Mouse (Mus musculus): ENCODE data around the gene Tmem132b.

Tmem132b gene

DNA sequence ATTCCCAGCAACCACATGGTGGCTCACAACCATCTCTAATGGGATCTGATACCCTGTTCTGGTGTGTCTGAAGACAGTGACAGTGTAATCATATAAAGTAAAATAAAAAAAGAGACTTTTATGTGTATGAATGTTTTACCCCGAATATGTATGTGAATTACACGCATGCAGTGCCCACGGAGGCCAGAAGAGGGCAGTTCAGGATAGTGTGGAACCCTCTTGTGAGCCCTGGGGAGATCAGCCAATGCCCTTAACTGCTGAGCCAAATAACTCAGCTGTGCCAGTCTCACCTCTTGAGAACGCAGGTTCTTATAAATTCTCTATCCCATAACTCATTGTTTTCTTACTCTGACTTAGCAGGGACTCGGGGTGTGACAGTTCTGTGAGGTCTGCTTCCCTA, 12.9 kb upstream of the Tmem132b start:
- no peak for DNase-seq

DNA sequence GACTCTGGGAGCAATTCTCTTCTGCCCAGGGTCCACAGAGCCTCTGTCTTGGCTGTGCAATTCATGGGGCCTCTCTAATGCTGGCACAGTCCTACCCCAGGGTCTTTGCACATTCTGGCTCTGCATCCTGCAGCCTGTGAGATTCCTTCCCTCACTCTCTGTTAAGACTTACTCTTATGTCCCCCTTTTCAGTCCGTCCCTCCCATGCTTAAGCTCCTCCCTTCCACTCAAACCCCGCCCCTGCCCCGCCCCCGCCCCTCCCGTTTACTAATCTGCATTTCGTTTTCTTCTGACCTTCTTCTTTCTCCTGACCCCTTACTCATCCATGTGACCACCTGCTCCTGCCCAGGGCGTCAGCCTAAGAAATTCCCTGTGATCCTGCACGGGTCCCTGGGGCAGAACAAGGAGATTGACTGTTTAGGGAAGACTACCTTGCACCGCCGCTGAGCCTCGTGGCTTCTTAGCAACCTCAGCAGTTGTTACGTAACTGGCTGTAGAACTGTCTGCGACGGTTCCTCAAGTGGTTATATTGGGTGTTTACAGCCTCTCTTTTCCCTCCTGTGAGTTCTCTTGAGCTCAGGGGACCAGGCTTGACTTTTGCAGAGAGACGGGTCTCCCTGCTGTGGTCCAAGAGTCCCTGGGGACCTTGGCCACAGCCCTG, 10.5 kb upstream of the Tmem132b start:
- no peak for DNase-seq

DNA sequence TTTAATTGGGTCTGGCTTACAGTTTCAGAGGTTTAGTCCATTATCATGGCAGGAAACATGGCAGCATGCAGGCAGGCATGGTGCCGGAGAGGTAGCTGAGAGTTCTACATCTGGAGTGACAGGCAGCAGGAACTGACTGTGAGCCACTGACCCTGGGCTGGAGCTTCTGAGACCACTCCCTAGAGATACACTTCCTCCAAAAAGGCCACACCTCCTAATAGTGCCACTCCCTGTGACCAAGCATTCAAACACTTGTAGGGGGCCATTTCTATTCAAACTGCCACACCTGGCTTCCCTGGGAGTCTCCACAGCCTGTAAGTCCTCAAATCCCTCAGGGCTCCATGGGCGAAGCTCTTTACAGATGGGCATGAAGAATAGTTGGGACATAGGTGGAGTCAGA, 8.2 kb upstream of the Tmem132b start:
- no peak for DNase-seq

DNA sequence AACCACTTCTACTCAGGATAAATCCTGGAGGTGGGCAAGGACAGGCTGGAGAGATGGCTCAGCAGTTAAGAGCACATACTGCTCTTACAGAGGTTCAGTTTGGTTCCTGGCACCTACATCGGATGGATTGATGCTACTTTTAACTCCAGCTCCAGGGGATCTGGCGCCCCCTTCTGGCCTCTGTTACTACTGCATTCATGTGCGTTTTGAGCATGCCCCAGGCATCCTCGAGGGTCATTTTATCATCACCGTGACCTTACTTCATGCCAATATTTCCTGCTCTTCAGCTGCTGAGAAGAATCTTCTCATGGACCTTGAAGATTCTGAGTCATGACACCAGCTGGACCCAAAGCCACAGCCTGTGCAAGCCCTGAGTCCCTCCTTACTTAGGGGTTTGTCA, 6.1 kb upstream of the Tmem132b start:
- no peak for DNase-seq

DNA sequence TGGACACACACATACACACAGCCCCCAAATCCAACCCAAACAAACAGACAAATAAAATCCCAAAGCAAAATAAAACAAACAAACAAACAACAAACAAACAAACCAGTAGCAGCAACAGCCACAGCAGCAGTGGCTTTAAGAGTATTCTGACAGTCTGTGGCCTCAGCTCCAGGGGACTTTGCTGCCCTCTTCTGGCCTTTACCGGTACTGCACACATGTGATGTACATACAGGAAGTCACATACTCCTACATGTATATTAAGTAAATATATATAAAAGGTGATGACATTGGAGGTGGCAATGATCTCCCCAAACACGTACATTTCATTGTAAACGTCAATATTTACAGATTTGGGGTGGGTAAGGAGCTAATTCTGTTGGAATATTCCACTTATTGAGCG, 5.1 kb upstream of the Tmem132b start:
- DNase-seq, result no peak

DNA sequence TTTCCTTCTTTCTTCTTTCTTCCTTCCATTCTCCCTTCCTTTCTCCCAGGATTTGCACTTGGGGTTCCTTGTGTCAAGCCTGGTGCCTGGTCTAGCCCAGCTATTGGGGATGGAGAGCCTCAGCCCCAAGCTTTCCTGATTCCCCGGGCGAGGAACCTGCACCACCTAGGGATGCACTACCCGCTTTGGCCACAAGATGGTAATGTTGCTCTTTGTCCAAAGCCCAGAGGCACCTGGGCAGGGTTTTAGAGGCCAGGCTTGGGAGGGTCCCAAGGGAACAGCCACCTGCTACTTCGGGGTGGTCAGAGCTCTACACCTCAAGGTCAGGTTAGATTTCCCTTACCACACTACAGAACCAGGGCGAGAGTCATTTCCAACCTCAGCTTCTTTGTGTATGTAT, 2.5 kb upstream of the Tmem132b start:
- peak; percentile 24 to 34 for DNase-seq

DNA sequence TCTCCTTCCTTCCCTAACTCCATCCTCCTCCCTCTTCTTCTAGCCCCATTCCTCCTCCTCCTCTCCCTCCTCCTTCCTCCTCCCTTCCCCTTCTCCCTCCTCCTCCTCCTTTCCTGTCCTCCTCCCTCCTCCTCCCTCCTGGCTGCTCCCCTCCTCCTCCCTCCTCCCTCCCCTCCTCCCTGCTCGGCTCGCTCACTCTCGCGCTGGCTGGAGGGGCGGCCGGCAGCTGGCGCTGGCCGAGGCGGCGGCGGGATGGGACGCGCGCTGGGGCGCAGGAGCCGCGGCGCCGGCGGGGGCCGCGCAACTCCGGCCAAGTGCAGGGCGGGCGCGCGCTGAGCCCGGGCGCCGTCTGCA, 594 bp downstream of the Tmem132b start:
- no peak for DNase-seq

DNA sequence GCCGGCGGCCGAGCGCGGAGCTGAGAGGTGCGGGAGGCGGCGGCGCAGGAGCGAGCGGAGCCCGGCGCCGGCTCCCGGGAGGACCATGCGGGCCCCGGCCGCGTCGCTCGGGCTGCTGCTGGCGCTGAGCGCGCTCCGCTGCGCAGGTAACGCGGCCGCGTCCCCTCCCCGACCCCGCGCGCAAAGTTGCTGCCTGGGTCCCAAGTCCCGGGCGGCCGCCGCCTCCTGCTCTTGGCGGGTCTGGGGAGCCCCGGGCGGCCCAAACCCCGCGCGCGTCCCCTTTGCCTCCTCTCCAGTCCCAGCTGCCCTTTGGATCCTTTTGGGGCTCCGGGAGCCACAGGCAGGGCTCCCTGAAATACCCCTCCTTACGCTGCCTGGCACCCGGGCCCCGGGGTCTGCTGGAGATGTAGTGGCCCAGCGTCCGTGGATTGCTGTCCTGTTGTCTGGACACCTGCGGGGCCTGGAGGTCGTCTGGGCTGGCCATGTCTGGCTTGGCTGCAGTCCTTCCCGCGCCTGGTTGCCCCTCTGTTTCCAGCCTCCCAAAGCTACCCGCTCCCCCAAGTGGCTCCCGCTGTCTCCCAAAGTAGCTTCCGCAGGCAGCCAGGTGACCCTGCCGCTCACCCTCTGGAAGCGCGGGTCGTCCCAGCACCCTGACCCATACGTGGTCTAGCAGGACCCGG, 1.1 kb downstream of the Tmem132b start:
- DNase-seq, result no peak

DNA sequence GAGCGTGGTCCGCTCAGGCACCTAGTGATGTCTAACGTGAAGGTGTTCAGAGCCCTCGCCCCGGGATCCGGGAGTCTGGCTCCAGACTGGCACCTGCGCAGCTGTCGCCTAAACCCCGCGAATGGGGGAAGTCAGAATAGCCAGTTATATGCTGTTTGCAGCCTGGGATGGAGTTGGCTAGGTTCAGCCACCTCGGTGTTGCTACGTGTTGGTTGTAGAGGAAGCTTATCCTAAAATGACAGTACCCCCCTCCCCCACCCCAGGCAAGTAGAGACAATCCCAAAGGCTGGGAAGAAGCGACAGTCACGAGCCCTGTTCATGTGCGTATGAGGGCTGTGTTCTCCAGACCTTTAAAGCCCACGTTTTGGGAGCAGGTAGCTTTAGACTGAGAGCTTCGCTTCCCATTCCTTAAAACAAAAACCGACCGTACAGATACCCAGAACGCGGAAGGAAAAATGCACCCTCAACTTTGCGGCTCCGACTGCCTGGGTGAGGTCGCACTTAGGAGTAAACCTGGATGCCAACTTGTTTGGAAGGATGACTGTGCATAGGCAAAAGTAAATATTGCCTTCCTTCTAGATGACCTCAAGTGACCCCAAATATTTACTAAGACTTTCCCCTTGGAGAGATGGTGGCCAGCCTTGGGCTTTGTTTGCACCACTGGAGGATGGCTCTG, 1.8 kb downstream of the Tmem132b start:
- DNase-seq, result no peak

DNA sequence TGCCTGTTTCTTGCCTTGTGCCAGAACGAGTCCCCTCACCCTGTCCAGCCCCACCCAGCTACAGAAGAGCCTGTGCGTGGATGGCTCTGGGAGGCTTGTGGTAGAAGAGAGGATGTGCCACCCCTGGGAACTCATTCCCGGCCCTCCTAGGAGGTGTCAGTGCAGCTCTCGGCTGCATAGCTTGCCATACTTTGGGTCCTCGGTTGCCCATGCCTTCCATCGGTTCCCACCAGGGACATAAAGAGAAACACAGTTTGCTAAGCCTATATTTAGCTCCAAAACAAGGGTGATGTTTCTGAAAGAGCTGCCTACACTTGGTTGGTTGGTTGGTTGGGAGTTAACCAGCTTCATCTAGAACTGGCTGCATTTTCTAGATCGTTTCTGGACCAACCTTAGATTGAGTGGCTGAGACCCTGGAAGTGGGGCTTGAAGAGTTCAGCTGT, 2.6 kb downstream of the Tmem132b start:
- no peak for DNase-seq

DNA sequence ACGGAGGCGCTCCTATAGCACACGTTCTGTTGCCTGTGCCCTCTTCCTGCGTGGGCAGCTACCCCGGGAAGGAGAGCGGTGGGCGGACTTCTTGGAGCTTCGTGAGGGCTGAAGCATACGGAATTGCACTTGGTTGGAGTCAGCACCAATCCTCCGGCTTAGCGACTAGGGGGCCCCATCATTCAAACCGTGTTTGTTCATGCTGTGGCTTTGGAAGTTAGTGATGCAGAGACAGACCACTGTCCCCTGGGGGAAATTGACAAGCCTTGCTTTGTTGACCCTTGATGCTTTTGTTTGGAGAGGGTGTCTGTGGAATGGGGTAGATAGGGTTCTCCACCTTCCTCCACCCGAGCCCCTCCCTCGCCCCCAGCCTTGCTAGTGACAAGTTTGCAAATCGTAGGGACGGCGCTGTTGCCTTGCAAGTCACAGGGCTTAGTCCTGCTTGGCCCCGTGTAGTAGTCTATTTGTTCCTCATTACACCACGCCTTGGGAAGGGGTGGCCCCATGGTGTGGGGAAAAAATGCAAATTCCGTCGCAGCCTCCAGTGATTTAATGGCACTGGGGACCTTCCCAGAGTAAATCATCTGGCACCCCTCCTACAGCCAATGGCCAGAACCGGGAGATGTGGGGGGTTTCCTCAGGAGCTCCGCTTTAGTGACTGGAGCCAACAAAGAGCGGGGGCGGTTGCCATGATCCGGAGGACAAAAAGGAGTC, 3.2 kb downstream of the Tmem132b start:
- DNase-seq, result no peak

DNA sequence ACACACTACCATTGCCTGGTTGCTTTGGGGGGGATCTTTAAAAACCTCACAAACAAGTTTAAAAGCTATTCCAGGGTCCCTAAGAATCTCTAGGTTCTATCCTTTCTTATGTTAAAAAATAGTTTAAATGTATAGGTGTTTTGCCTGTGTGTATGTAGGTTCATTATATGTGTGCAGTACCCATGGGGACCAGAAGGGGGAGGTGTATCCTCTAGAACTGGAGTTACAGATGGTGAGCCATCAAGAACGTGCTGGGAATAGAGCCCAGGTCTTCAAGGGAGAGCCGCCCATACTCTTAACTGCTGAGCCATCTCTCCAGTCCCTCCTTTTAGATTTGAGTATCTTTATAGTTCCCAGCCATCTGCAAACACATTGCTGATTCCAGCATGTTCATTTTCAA, 13.5 kb downstream of the Tmem132b start:
- no peak for DNase-seq

DNA sequence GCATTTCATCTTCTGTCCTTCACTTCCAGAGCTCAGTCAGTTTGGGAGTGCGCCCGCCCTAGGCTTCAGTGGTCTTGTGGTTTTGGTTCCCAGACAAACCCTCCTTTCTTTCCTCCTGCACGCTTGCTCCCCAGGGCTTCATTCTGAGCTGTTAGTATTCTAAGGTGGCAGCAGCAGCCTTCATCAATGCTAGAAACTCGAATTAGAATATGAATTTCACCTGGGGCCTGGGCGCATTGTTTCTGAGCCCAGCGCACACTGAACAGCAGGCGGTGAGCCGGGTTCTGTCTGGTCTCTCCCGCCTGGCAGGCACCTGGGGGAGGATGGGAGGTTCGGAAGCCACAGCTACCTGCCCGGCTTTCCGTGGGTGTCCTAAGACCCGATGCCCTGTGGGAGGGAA, 14.7 kb downstream of the Tmem132b start:
- DNase-seq, result no peak

DNA sequence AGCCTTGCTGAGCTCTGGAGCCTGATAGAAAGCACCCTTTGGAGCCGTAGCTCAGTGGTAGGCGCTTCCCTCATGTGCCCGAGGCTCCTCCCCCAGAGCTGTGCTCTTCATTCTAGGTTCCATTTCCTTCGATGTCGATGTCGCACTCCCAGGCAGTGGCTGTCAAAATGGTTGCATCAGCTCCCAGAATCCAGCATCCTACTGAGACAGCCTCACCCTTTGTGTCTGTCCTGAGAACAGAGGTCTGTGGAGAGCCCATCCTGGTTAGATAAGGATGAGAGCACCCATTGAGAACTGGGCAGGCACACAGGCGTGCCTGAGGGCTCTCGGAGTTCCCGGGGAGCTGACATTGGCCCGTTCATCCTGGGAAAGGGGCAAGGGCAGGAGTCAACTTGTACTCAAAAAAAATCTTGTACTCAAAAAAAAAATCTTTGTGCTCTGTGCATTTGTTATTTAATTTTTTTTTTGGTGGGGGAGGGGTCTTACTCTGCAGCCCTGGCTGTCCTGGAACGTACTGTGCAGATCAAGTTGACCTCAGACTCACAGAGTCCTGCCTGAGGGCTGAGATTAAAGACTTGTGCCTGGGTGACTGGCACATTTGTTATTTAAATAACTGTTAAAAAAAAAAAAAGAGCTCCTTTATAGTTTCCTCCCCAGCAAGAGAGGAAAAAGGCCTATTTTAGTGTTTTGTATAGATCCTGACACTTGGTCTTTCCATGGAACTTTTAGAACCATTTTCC, 18.3 kb downstream of the Tmem132b start:
- no peak for DNase-seq

DNA sequence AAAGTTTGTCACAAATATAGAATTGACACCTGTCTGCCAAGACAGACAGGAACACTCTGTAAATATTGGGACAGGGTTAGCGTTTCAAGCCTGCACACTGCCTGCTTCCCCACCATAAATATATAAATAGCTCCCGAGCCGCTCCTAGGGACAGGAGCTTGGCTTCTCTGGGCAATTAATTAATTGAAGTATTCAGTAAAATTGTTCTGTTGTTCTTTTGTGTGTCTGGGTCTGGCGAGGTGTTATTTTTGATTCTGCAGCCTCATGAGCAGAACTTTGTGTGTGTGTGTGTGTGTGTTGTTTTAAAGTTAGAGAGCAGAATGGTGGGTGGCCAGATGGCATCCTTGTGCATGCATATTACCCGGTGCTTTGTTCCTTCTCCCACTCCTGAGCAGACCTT, 24.2 kb downstream of the Tmem132b start:
- DNase-seq, result no peak

DNA sequence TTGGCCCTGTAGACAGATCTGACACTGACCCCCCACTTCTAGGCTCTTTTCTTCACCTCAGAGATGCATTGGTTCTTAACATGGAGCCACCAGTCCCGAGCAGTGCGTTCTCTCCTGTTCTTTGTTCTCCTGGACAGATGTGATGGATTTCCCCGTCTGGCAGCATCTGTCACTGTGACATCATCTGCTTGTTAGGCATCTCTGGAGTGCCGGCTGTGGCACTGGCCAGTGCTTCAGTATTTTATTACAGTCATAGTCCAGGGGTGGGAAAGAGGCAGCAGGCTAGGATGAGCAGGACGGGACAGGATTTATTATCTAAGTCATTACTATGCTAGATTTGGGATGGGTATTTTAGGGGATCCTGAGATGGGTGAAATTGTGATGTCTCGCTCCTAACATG, 31.9 kb downstream of the Tmem132b start:
- no peak for DNase-seq

DNA sequence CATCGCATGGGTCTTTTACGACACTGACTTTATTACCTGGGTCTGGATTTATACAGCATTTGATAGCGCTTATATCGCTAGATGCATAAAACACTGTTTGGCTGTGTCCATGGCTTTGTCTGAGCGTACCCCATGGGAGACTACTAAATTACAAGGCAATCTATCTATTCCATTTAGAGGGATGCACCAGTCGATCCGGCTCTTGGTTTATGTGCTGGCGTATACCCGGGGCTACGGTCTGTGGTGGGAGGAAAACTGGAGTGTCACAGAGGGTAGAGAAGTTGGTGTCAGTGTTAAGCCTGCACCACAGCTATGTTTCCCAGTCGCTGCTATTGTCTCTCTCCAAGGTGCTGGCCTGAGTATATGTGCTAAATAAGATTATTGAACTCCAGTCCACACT, 34.2 kb downstream of the Tmem132b start:
- DNase-seq, result no peak

DNA sequence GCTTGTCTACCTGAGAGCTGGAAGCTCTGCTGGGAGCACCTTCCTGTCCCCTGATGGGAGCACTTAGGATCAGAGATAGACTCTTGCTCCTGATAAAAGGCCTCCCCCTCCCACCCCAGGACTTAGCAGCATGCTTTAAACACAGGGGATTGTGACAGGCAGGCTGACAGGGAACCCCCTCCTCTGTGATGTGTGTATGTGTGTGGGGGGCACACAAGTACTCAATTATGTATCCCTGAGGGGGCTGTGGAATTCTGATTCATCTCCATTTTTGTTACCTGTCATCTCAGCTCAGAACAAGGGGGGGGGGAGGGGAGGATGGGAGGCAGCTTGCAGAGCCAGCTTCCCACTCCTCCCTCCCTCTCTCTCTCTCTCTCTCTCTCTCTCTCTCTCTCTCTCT, 36.9 kb downstream of the Tmem132b start:
- DNase-seq, result no peak

DNA sequence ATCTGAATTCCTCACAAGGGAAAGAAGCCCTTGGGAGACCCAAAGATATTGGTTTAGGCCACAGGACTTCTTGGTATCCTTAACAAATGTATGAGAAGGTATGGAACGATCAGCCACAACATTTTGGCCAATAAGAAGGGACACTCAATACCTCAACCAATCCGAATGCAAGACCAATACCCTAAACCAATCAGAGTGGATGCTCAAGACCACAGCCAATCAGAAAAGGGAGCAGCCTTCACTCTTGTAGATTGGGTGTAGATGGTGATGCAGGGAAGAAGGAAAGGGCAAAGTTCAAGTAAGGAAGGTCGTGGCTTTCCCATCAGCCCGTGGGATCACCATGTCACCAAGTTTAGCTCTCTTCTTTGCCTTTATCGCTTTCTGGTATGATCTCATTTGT, 40.4 kb downstream of the Tmem132b start:
- DNase-seq, result no peak

DNA sequence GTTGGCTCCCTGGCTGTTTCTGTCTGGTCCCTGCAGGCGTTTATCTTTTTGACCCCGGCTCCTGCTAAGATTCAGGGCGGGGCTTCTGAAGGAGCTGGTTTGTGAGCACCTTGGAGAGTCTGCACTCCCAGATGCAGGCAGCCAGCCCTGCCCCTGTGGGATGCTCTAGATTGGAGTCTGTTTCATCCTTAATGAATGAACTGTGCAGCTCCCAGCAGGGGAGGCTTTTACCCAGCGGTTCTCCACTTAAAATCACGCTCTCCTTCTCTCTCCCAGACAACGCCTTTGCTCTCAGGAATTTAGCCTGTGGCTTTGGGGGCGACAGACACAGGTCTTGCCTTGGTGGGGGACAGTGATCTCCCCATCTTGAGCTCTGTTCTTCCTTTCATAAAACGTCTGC, 43.3 kb downstream of the Tmem132b start:
- no peak for DNase-seq

DNA sequence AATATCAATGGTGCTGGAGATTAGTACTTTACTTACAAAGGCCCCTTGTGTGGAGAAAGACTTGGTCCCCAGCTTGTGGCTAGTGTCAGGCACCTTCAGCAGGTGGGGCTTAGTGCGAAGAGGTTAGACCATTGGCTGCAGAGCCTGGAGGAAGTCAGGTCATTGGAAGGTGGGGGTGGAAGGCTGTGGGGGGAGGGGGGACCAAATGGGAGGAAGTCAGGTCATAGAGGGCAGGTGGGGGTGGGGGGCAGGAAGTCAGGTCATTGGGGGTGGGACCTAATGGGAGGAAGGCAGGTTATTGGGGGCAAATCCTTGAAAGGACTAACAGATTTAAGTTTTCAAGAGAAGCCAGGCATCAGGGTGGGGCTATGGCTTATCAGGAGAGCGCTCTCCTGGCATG, 44.3 kb downstream of the Tmem132b start:
- DNase-seq, result no peak

DNA sequence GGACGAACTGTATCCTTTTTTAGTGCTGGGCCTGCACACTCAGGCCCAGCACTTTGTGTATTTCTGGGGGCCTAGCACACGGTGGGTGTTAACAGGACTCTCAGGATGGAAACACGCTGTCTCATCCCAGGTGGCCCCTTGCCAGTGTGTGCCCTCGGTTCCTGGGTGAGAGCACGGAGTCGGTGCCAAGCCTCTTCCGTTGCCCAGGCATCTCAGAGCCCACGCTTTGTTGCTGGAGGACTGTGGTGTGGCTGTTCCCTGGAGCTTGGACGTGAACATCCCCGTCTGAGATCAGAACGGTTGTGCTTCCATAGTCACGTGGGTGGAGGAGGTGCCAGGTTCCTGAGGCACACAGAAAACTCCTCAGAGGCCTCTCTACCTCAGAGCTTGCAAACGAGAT, 47.1 kb downstream of the Tmem132b start:
- DNase-seq, result no peak

DNA sequence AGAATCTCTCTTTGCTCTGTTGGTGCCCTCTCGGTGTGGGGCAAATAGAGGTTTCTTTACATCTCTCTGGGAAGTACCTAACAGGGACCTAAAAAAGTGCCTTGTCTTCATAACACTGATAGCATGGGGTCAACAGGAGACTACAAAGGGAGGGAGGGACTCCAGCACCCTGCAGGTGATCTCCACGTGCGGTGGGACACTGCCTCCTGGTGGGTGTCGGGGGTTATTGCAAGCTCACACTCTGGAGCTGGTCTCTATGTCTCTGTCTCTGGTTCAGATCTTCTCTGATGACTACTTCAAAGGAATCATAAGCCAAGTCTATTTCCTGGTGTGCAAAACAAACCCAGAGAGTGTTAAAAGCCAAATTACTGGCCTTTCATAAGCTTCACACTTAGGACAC, 47.6 kb downstream of the Tmem132b start:
- DNase-seq, result no peak
